Mouse (Mus musculus) monocyte, adult 59 days (primary cell): ENCODE data around the gene Ercc4. TPM values are rescaled to one million over a fixed set of nuclear protein-coding genes. Genes with fewer than 3 reads are reported as not detected.

ENCODE experiments used
- total RNA-seq, 2 experiments: library from RNA; stranded (reverse); gene quantifications; one replicate each; pipeline ENCODE4 v1.2.4; 2023

The Ercc4 gene
- total RNA-seq: 10 to 100 TPM; 24.4 to 27.6 TPM

GRCm38 (mm10) chr16:13109156-13109989 is at the start of gene Ercc4:
Gene Ercc4, plus strand, starts transcription at chr16:13109684.

Other genes starting within 250 kb of the Ercc4 start
- 10 to 100 TPM; 17.2 to 18.7 TPM for gene Mrtfb, start 146.8 kb downstream of the Ercc4 start, total RNA-seq